Mouse (Mus musculus): ENCODE data around the gene Gm5089.
"Not testable (repeated sequence)": the region's sequence is repeated elsewhere in the genome, so short reads cannot be mapped to it uniquely, and the experiment has no call there.

Gm5089 gene

DNA sequence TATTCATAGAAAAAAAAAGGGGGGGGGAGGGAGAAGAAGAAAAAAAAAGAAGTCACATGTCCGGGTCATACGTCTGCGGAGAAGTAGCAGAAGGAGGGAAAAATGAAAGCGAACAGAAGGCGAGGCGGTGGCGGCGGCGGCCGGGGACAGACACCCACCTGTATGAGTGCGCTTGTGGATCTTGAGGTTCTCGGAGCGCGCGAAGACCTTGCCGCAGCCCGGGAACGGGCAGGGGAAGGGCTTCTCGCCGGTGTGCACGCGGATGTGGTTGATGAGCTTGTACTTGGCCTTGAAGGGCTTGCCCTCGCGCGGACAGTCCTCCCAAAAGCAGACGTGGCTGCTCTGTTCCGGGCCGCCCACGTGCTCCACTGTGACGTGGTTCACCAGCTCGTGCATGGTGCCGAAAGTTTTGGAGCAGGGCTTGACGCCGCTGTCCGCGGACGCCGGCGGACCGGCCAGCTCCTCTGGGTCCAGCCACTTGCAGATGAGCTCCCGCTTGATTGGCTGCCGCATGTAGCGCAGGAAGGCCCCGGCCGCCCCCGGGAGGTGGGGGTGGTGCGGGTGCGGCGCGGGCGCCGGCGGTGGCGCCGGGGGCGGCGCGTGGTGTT is 12.9 kb upstream of the Gm5089 start:
- DNase-seq (ENCODE audit: low spot score): not testable (repeated sequence)

- DNase-seq (ENCODE audit: low spot score): no peak
Measured at GRCm38 (mm10) chr14:122463080-122463691, 12.3 kb upstream of the Gm5089 start.

DNA sequence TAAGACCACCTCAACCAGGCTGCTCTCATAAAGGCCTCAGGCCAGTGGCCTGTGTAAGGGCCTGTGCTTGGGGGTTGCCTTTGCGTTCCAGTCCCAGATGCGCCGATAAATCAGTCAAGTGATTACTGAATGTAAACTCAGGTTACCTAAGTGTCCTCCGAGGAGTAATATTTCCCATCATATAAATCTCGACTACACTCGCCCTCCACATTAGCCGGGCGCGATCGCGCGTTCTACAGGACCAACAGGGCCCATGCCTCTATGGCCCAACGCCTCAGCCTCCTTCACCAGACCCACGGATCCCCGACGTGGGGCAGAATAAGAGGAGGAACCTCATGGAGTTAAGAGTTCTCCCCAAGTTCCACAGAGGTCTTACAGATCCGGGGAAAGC is 11.8 kb upstream of the Gm5089 start:
- no peak for DNase-seq (ENCODE audit: low spot score)

DNA sequence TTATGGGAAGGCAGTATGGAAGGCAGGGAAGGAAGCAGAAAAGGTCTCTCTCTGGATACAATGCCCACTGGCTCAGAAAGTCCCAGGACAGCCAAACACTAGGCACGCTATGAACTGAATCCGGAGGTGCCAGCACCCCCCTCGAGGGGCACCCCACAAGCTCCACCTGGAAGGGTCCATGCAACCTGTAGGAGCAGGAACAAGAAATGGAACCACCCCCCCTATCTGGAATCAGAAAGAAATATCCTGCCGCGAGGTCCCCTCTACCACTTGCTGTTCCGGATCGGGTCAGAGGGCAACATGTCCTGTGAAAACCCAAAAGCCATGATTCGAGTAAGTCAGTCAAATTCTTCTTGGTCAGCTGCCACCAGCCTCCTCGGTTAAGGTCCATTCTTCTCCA is 11.1 kb upstream of the Gm5089 start:
- DNase-seq (ENCODE audit: low spot score): no peak

DNA sequence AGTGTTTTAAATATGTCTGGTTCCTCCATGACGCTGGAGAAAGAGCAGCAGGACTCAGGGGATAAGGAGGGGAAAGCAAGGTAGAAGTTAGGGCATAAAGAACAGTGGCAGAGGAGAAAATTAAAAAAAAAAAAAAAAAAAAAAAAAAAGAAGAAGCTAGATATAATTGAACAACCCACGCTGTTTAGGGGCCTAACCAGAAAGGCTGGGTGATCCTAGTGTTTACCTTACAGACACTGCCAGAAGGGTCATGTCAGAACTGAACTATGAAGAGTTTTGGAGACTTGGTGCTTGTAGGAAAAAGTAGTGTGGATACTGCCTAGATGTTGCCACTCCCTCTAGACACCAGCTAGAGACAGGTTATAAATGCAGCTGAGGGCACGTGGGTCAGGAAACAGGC is 10.6 kb upstream of the Gm5089 start:
- no peak for DNase-seq (ENCODE audit: low spot score)

GRCm38 (mm10) chr14:122460226-122460625 is 9.3 kb upstream of the Gm5089 start:
- DNase-seq (ENCODE audit: low spot score): no peak

DNA sequence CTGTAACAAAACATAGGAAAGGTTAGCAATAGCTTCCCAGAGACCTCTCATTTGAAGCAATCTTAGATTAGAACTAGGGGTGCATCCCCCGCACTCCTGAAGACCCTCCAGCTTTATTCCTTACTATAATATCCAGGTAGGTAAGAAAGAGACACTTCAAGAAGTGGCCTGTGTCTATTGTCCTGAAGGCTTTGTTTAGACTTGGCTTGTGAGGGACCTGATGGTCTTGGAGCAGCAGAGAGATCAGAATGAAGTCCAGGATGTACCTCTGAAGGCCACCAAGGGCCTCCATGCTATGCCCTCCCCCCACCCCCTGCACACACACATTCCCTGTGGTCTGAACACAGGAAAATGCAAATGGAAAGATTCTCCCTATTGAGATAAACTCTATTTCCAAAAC is 8.9 kb upstream of the Gm5089 start:
- DNase-seq (ENCODE audit: low spot score): no peak

GRCm38 (mm10) chr14:122459332-122459731 is 8.4 kb upstream of the Gm5089 start:
- DNase-seq (ENCODE audit: low spot score): not testable (repeated sequence)

DNA sequence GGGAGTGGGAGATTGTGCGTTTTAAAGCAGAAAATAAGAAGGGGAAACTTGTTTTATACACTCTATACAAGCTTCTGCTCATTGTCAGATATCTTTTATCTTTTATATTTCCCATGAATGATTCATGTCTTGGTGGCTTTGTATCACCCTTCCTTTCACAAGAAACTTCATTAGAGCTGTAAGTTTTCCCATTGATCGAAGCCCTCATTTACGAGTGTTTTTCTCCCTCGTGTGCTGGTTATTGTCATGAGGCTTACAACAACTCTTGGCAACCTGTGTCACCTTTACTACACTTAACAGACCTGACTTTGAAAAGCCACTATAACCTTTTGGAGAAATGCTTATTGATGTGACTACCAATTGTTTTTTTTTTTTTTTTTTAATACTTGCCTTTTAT is 4.6 kb upstream of the Gm5089 start:
- DNase-seq (ENCODE audit: low spot score): no peak

DNA sequence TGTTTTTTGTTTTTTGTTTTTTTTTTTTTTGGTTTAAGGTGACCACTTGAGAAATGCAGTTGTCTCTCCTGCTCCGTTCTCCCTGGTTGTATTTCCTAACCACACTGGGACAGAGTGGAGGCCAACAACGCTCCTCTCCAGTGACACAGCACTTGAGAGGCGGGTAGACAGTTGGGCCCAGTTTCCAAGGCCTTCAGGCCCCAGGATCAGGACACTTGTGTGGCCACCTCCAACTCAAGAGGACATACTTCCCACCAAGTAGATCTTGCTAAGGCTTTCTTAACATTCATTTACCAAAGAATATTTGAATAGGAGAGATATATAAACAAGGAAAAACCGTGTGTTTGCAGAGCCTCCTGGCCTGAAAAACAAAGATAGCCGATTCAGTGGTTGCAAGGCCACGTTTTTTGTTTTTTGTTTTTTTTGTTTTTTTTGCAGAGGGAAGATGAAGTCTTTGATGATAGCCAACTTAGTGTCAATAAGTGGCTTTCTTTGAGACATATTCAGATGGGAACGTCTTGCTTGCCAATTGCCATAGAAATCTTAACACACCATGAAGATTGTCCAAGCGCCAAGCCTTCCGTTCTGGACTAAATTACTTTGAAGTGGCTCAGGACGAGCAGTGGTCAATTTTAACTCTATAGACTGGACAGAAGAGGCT is 4.1 kb upstream of the Gm5089 start:
- DNase-seq (ENCODE audit: low spot score): no peak

DNA sequence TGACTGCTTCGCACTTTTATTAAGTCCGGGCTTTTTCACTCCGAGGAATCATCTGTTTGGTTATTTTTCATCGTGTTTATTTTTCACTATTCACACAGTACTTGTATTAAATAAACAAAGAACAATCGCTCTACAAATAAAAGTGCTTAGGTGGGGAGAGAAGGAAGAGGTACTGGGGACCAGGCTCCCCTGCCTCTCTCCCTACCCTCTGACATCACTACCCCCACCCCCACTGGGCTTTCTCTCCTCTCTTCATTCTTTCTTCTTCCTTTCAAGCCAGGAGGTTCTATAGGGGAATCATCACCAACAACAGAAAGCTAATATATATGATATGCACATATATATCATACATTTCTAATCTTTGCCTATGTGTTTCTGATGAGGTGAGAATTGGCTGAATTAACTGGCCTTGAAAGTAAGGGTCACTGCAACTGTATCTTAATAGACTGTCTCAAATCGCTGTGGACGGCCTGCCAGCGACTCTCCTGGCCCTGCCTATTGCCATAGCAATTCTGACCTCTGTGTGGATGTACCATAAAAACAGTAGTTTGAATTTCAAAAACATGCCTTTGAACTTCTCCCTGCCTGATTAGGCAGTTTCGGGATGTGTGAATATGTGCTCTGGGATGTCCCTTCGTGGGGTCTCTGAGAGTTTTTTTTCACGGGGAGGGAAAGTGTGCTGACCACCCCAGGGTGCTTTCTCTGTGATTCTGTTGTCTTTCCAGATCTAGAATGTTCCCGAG is 3.3 kb upstream of the Gm5089 start:
- DNase-seq (ENCODE audit: low spot score): no peak

GRCm38 (mm10) chr14:122453388-122453995 is 2.6 kb upstream of the Gm5089 start:
- no peak for DNase-seq (ENCODE audit: low spot score)

GRCm38 (mm10) chr14:122452701-122453387 is 1.9 kb upstream of the Gm5089 start:
- no peak for DNase-seq (ENCODE audit: low spot score)

GRCm38 (mm10) chr14:122451551-122452145 is 733 bp upstream of the Gm5089 start:
- DNase-seq (ENCODE audit: low spot score): no peak

DNA sequence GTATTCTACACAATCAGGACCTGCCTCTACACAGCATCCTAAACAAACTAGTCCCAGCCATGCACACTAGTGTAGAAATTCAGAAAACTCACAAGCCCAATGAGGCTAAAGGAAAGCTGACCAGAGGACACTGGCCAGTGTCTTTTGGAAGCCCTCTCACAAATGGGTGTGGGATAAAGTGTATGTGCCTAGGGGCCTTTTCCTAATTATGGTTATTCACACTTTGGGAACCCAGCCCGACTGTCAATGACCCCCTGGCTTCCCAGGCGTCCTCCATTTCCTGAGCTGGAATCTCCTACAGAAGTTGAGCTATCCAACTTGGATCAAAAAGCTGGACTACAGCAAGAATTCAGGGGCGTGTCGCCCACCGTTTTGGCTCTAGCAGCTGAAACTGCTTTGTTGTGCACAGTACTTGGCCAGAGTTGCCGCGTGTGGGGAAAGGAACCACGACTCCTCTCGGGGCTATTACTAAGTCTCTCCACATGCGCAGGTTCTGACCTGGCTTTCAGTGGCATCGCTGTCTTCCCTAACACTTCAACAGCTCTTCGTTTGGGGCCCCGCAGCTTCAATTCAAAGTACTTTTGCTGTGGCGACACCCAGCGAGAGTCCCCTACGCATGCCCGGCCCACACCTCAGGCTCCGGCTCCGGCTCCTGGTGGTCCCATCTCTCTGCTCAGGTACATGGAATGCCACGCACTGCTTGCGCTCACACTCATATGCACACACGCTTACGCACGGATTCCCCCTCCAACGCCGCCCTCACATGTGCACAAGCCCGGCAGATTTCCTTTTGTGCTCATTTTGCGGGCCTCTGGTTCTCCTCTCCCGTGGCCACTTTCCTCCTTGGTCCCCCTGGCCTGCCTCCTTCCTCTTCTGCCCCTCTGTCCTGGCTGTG is 1.1 kb downstream of the Gm5089 start:
- DNase-seq (ENCODE audit: low spot score): no peak

GRCm38 (mm10) chr14:122436850-122437249 is 14.1 kb downstream of the Gm5089 start:
- no peak for DNase-seq (ENCODE audit: low spot score)

- DNase-seq (ENCODE audit: low spot score): no peak
Measured at GRCm38 (mm10) chr14:122434039-122434438, 16.9 kb downstream of the Gm5089 start.

DNA sequence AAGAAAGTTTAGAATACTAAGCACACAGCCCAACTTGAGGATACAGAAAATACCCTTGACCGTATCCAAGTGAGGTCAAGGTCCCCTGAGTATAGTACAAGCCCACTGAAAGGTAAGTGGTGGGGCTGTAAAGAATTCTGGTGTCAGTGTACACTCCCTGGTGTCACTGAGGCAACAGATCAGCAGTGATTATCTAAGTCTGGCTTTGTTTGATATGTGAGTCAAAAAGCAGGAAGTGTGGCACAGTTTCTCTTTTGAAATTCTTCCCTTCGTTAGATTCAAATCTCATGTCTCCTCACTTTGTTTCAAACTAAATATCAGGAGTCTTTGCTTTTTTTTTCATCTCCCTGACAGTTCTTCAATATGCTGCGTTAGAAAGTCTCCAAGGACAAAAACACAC is 18.4 kb downstream of the Gm5089 start:
- no peak for DNase-seq (ENCODE audit: low spot score)

GRCm38 (mm10) chr14:122427654-122428053 is 23.3 kb downstream of the Gm5089 start:
- DNase-seq (ENCODE audit: low spot score): no peak

GRCm38 (mm10) chr14:122427204-122427560 is 23.7 kb downstream of the Gm5089 start:
- no peak for DNase-seq (ENCODE audit: low spot score)

All from urinary bladder, postnatal 10 days (tissue).